Mouse (Mus musculus) testis, adult 2 months (tissue): ENCODE data around the gene Cpe.

ENCODE experiments used
- CTCF ChIP-seq: fragments of 200-500 bp; IDR thresholded peaks from 2 replicates; pipeline ENCODE4 v1.5.1; 2012; ENCODE audit warnings: low read depth, mild to moderate bottlenecking, inconsistent platforms, low read length, moderate library complexity; ENCODE audit not compliant: control insufficient read depth, insufficient read depth, insufficient replicate concordance
- POLR2A ChIP-seq: fragments of 200-500 bp; IDR thresholded peaks from 2 replicates; pipeline ENCODE4 v1.6.1; 2012; ENCODE audit warnings: low read depth, mild to moderate bottlenecking, inconsistent platforms, low read length, moderate library complexity; ENCODE audit not compliant: control insufficient read depth

DNA sequence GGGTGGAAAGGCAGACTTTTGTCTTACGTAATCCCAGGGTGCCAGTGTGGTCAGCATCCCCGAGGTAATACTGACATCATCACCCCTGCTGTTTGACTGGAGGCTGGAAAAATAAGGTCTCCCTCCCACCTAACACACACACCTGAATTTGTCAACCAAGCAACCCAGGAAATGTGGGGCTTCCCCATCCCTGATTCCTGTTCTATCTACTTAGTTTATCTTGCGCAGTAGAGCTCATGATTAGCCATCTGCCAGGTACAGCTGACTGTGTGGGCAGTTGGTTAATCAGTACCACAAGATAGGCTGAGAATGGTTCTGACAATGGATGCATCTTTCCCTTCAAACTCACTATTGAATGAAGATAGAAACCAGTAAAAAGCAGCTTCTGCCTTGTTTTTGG is 28.0 kb downstream of the Cpe start:
- TF ChIP-seq CTCF (no peak), POLR2A (no peak)
